Mouse (Mus musculus) CH12.LX (cell line): Measurements from ENCODE around the gene Ly6g5b. TPM values are rescaled to one million over a fixed set of nuclear protein-coding genes. Genes with fewer than 3 reads are reported as not detected.

Experiments
- DNase-seq: peaks from one replicate; pipeline ENCODE4 v3.0.0-alpha.2; 2013; ENCODE audit errors: extremely low read depth
- H3K27ac ChIP-seq: 2 replicates; pipeline ENCODE4 v1.5.1; 2012; ENCODE audit warnings: low read depth, mild to moderate bottlenecking, control low read depth, moderate library complexity; ENCODE audit not compliant: insufficient read depth
- H3K27me3 ChIP-seq: replicated peaks from 2 replicates; pipeline ENCODE3; 2012; ENCODE audit warnings: inconsistent platforms
- H3K36me3 ChIP-seq, 2 experiments: replicated peaks in 1 of 2; 2 replicates each; pipeline versions ENCODE3 to v1.6.1; 2012; ENCODE audit warnings: inconsistent platforms in 1 of 2, low read length in 1 of 2, mild to moderate bottlenecking in 1 of 2, mixed read lengths in 1 of 2, moderate library complexity in 1 of 2; ENCODE audit not compliant: control insufficient read depth in 1 of 2, insufficient read depth in 1 of 2
- H3K4me1 ChIP-seq, 2 experiments: 2 replicates each; pipeline ENCODE4 v1.6.1; 2012; ENCODE audit warnings: inconsistent platforms in 1 of 2, moderate library complexity in 1 of 2; ENCODE audit not compliant: insufficient read depth in 2 of 2, control insufficient read depth in 1 of 2
- H3K4me2 ChIP-seq: 2 replicates; pipeline ENCODE4 v1.6.1; 2012; ENCODE audit warnings: low read depth, mild to moderate bottlenecking, control low read depth; ENCODE audit not compliant: poor library complexity, insufficient read depth, severe bottlenecking
- H3K4me3 ChIP-seq, 3 experiments: fragments of 150-350 bp in 1 of 3; sonication (generic) in 1 of 3; replicated peaks in 1 of 3; 2 replicates each; pipeline versions ENCODE3 to v1.5.1; 2011 to 2012; ENCODE audit warnings: low read depth in 2 of 3, low read length in 2 of 3, mild to moderate bottlenecking in 2 of 3, moderate library complexity in 2 of 3, control low read depth in 1 of 3, improper control_type of control experiment in 1 of 3, inconsistent platforms in 1 of 3, mixed read lengths in 1 of 3; ENCODE audit not compliant: poor library complexity in 1 of 3
- H3K79me2 ChIP-seq: replicated peaks from 2 replicates; pipeline ENCODE4 v1.6.1; 2012; ENCODE audit warnings: mild to moderate bottlenecking, moderate library complexity; ENCODE audit not compliant: control insufficient read depth, poor library complexity, insufficient read depth, severe bottlenecking; ENCODE audit errors: extremely low read depth
- H3K9ac ChIP-seq: 2 replicates; pipeline ENCODE4 v1.6.1; 2012; ENCODE audit warnings: low read depth, mild to moderate bottlenecking, control low read depth, moderate library complexity; ENCODE audit not compliant: insufficient read depth
- H3K9me3 ChIP-seq: replicated peaks from 2 replicates; pipeline ENCODE3; 2012; ENCODE audit warnings: low read length, inconsistent platforms, mixed read lengths
- BHLHE40 ChIP-seq: IDR thresholded peaks from 2 replicates; pipeline ENCODE4 v1.6.1; 2011; ENCODE audit warnings: mild to moderate bottlenecking, low read depth, low read length, improper control_type of control experiment
- CHD2 ChIP-seq: IDR thresholded peaks from 2 replicates; pipeline ENCODE4 v1.6.1; 2011; ENCODE audit warnings: low read length, improper control_type of control experiment
- CTCF ChIP-seq, 2 experiments: IDR thresholded peaks in 1 of 2; conservative IDR thresholded peaks in 1 of 2; 2 replicates each; pipeline ENCODE4 v1.5.1; 2011 to 2012; ENCODE audit warnings: low read depth in 2 of 2, low read length in 2 of 2, improper control_type of control experiment in 1 of 2, inconsistent platforms in 1 of 2, mild to moderate bottlenecking in 1 of 2, moderate library complexity in 1 of 2
- E2F4 ChIP-seq: IDR thresholded peaks from 2 replicates; pipeline ENCODE4 v1.6.1; 2011; ENCODE audit warnings: low read depth, low read length, improper control_type of control experiment; ENCODE audit not compliant: insufficient replicate concordance
- ELF1 ChIP-seq: IDR thresholded peaks from 2 replicates; pipeline ENCODE4 v1.6.1; 2014; ENCODE audit warnings: low read depth, mild to moderate bottlenecking, inconsistent platforms, low read length, improper control_type of control experiment
- GABPA ChIP-seq: IDR thresholded peaks from 2 replicates; pipeline ENCODE4 v1.6.1; 2012; ENCODE audit warnings: low read depth, low read length, improper control_type of control experiment, inconsistent platforms; ENCODE audit not compliant: insufficient replicate concordance
- HCFC1 ChIP-seq: IDR thresholded peaks from 2 replicates; pipeline ENCODE4 v1.6.1; 2012; ENCODE audit warnings: low read depth, mild to moderate bottlenecking, inconsistent platforms, low read length, improper control_type of control experiment
- IRF4 ChIP-seq: IDR thresholded peaks from 2 replicates; pipeline ENCODE4 v1.6.1; 2014; ENCODE audit warnings: low read depth, mild to moderate bottlenecking, inconsistent platforms, low read length, improper control_type of control experiment
- JUND ChIP-seq: conservative IDR thresholded peaks from 2 replicates; pipeline ENCODE4 v1.6.1; 2011; ENCODE audit warnings: low read depth, low read length, improper control_type of control experiment
- KAT2A ChIP-seq: IDR thresholded peaks from 2 replicates; pipeline ENCODE4 v1.6.1; 2012; ENCODE audit warnings: low read length, improper control_type of control experiment, inconsistent platforms; ENCODE audit not compliant: insufficient replicate concordance
- MAZ ChIP-seq: IDR thresholded peaks from 2 replicates; pipeline ENCODE4 v1.6.1; 2012; ENCODE audit warnings: low read depth, mild to moderate bottlenecking, inconsistent platforms, low read length, improper control_type of control experiment, moderate library complexity
- MEF2A ChIP-seq: IDR thresholded peaks from 2 replicates; pipeline ENCODE4 v1.6.1; 2014; ENCODE audit warnings: low read depth, mild to moderate bottlenecking, inconsistent platforms, low read length, improper control_type of control experiment, borderline replicate concordance
- MXI1 ChIP-seq: IDR thresholded peaks from 2 replicates; pipeline ENCODE4 v1.6.1; 2011; ENCODE audit warnings: mild to moderate bottlenecking, low read depth, low read length, improper control_type of control experiment
- MYC ChIP-seq: IDR thresholded peaks from 2 replicates; pipeline ENCODE4 v1.6.1; 2011; ENCODE audit warnings: low read depth, mild to moderate bottlenecking, improper control_type of control experiment, low read length
- NELFE ChIP-seq: IDR thresholded peaks from 2 replicates; pipeline ENCODE4 v1.6.1; 2011; ENCODE audit warnings: low read depth, low read length, improper control_type of control experiment
- PAX5 ChIP-seq: IDR thresholded peaks from 2 replicates; pipeline ENCODE4 v1.6.1; 2012; ENCODE audit warnings: low read length, inconsistent platforms, mixed read lengths
- POLR2A ChIP-seq: IDR thresholded peaks from 2 replicates; pipeline ENCODE4 v1.6.1; 2011; ENCODE audit warnings: low read depth, mild to moderate bottlenecking, improper control_type of control experiment, low read length
- RCOR1 ChIP-seq: conservative IDR thresholded peaks from 2 replicates; pipeline ENCODE4 v1.6.1; 2012; ENCODE audit warnings: low read depth, mild to moderate bottlenecking, inconsistent platforms, low read length, improper control_type of control experiment
- SIN3A ChIP-seq: IDR thresholded peaks from 2 replicates; pipeline ENCODE4 v1.6.1; 2012; ENCODE audit warnings: low read length, improper control_type of control experiment, inconsistent platforms
- TBP ChIP-seq: conservative IDR thresholded peaks from 2 replicates; pipeline ENCODE4 v1.6.1; 2011; ENCODE audit warnings: low read depth, low read length, improper control_type of control experiment
- ZKSCAN1 ChIP-seq: IDR thresholded peaks from 2 replicates; pipeline ENCODE4 v1.6.1; 2012; ENCODE audit warnings: low read depth, inconsistent platforms, low read length, improper control_type of control experiment, borderline replicate concordance
- ZNF384 ChIP-seq: IDR thresholded peaks from 2 replicates; pipeline ENCODE4 v1.6.1; 2012; ENCODE audit warnings: low read depth, low read length, improper control_type of control experiment, inconsistent platforms
- dilution Hi-C: fragments of 300-500 bp; cut with MboI; formaldehyde crosslinking; loops from 2 replicates; pipeline ENCODE4 v1.14.3; 2020; ENCODE audit warnings: low sequenced_read_pairs; ENCODE audit not compliant: extremely low pct_unique_long_range_greater_than_20kb, extremely low pct_ligation_motif_present
- in situ Hi-C: fragments of 300-500 bp; cut with MboI; formaldehyde crosslinking; loops from 3 replicates; pipeline ENCODE4 v1.14.3; 2019; ENCODE audit warnings: low sequenced_read_pairs, low pct_ligation_motif_present, low pct_unique_long_range_greater_than_20kb, mixed read lengths
- polyA plus RNA-seq: library from polyadenylated mRNA; unstranded; fragments of >175 nt; gene quantifications from 2 replicates; pipeline ENCODE4 v1.2.1, GENCODE M21; 2012; ENCODE audit warnings: low read depth; ENCODE audit not compliant: insufficient read length
- total RNA-seq, 2 experiments: library from RNA; depleted of rRNA; stranded (reverse); fragments of 300-350 nt in 1 of 2; fragments of >200 nt in 1 of 2; gene quantifications; 2 replicates each; pipeline ENCODE4 v1.2.3; 2012 to 2014

The Ly6g5b gene
- total and polyA plus RNA-seq, 3 experiments: 0.30 to 1.1 (median 0.91) TPM

DNA sequence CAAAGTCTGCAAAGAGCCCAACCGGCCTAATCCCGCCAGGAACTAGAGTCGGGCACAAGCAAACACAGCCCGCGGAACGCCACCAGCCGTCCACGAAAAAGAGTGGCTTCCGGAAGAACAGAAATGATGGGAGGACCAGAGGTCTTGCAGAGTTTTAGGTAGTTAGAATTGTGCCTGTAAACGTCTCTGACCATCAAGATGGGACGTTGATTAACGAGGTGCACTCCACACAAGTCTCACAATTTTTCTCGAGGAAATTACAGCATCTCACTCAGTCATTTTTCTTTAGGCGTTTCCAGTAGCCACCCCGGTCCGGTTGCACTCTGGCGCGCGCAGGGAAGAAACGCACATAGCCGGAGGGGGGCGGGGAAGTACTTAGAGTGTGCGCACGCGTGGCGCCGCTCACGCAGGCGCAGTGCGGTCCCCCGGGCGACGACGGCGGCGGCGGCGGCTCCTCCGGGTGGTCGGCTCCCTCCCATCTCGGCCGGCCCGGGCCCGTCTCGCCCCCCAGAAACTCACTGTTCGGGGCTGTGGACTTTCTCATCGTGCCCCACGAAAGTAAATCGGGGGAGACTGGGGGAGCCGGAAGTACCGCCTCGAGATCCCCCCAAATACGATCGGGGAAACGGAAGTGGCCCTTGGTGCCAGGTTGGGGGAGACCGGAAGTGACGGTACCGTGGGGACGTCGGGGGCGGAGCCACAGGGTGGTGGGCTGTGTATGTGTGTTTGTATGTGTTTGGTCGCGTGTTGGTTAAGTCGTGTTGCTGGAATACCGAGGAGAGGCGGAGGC lies 19.8 kb upstream of the Ly6g5b start, which contains the start of gene Bag6 (continued):
- TF ChIP-seq HCFC1 (peak; percentile 91), MYC (peak; percentile 91), E2F4 (peak; percentile 94; the same call in 1 of the 2 replicates), RCOR1 (no peak; the same call in 1 of the 2 replicates), POLR2A (peak; percentile 71), JUND (peak; percentile 61), PAX5 (no peak)

DNA sequence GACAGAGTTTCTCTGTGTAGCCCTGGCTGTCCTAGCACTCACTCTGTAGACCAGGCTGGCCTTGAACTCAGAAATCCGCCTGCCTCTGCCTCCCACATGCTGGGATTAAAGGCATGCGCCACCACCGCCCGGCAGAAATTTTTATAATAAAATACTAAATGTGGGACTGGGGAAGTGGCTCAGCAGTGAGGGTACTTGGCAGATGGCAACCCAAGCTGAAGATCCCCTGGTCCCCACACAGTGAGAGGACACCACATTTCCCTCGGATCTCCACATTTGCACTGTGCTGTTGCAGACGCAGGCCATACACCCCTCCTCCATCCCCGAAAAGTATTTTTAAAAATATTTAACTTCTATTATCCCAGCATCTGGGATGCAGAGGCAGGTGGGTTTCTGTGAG lies 18.3 kb upstream of the Ly6g5b start:
- dilution Hi-C loops: no loop called here
- in situ Hi-C loops: no loop called here
- no peak for DNase-seq
- no peak overlapping the region for H3K4me2 ChIP-seq
- peaks cover 0 to 19% of the 10 kb centered on the region in 2 experiments; a peak in 2 of 4 replicates for H3K4me1 ChIP-seq
- H3K79me2 ChIP-seq: peaks cover 32% of the 10 kb centered on the region
- no peak overlapping the region for H3K9ac ChIP-seq
- peaks cover 11 to 41% of the 10 kb centered on the region in 2 experiments for H3K36me3 ChIP-seq
- no peak overlapping the region for H3K27ac ChIP-seq
- no peak overlapping the region for H3K4me3 ChIP-seq
- H3K9me3 ChIP-seq: no peaks in the 10 kb centered on the region
- TF ChIP-seq CTCF (conservative IDR thresholded peaks at IDR 0.05 in 1 of 2, IDR thresholded peaks at IDR 0.05 in 1 of 2; ENCODE audit: low read depth in 2 of 2, low read length in 2 of 2) (no peak), ZNF384 (no peak), BHLHE40 (no peak), GABPA (no peak), MEF2A (no peak), HCFC1 (no peak), SIN3A (no peak), NELFE (no peak), ZKSCAN1 (no peak), MAZ (no peak), MXI1 (no peak), MYC (no peak), IRF4 (no peak), E2F4 (no peak), CHD2 (no peak), ELF1 (no peak), RCOR1 (no peak), KAT2A (no peak), TBP (no peak), JUND (no peak)
- no peaks in the 10 kb centered on the region for H3K27me3 ChIP-seq
